Mouse (Mus musculus): Measurements from ENCODE around the gene Gimap7.

Gimap7 gene

GRCm38 (mm10) chr6:48740501-48741169, 22.2 kb downstream of the Gimap7 start:
- no peak for DNase-seq (ENCODE audit: low read depth, low spot score)

DNA sequence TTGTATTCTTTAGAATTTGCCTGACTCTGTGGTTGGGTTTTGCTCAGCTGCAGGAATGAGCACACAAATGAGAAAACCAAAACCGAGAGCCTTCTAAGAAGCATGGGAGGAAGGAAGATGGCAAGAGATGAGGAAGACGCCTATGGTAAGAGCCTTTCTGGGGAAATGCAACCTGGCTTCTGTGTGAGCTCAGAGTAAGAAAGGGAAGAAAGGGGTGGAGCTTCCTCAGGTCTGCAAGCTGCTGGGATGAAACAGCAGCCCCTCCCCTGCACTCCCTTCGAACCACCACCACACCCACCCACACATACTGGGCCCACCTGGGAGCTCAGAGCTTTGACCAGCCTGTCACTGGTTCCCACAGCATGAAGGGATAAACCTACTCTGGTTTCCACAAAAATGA, 22.9 kb downstream of the Gimap7 start:
- no peak for DNase-seq (ENCODE audit: low read depth, low spot score)

- DNase-seq (ENCODE audit: low read depth, low spot score), result no peak
These were observed 23.3 kb downstream of the Gimap7 start for GRCm38 (mm10) chr6:48741711-48742206.

DNA sequence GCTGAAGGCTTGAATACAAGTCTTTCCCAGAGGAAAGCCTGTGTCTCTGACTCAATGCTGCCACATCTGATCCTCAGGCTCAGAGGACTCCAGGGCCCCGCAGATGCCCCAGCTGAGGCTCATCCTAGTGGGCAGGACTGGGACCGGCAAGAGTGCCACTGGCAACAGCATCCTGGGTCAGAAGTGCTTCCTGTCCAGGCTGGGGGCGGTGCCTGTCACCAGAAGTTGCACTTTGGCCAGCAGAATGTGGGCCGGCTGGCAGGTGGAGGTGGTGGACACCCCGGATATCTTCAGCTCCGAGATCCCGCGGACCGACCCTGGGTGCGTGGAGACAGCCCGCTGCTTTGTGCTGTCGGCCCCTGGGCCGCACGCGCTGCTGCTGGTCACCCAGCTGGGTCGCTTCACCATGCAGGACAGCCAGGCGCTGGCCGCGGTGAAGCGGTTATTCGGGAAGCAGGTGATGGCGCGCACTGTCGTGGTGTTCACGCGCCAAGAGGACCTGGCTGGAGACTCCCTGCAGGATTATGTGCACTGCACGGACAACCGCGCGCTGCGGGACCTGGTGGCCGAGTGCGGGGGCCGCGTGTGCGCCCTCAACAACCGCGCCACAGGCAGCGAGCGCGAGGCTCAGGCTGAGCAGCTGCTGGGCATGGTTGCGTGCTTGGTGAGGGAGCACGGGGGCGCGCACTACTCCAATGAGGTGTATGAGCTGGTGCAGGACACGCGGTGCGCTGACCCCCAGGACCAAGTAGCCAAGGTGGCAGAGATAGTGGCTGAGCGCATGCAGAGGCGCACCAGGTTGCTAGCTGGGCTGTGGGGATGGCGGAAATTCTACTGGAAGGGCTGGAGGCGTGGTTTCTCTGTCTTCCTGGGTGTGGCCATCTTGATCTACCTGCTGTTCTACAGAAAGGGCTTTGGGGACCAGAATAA, 24.3 kb downstream of the Gimap7 start:
- no peak for DNase-seq (ENCODE audit: low read depth, low spot score)

DNA sequence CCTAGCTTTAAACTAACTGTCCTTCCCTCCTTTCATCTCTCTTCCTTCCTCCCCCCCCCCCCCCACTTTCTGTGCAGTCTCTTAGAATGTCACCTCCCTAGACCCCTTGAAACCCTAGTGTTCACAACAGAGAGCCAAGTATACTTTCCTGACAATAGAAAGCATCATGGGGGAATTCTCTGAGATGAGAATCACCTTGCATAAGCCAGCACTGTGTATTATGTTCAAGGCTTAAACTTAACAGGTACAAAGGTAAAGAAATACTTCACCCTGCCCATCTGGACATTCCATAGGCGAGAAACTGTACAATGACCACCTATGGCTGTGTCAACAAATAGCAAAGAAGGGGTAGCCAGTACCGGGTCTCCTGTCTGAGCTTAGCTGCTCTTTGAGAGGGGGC, 27.1 kb downstream of the Gimap7 start:
- no peak for DNase-seq (ENCODE audit: low read depth, low spot score)

DNA sequence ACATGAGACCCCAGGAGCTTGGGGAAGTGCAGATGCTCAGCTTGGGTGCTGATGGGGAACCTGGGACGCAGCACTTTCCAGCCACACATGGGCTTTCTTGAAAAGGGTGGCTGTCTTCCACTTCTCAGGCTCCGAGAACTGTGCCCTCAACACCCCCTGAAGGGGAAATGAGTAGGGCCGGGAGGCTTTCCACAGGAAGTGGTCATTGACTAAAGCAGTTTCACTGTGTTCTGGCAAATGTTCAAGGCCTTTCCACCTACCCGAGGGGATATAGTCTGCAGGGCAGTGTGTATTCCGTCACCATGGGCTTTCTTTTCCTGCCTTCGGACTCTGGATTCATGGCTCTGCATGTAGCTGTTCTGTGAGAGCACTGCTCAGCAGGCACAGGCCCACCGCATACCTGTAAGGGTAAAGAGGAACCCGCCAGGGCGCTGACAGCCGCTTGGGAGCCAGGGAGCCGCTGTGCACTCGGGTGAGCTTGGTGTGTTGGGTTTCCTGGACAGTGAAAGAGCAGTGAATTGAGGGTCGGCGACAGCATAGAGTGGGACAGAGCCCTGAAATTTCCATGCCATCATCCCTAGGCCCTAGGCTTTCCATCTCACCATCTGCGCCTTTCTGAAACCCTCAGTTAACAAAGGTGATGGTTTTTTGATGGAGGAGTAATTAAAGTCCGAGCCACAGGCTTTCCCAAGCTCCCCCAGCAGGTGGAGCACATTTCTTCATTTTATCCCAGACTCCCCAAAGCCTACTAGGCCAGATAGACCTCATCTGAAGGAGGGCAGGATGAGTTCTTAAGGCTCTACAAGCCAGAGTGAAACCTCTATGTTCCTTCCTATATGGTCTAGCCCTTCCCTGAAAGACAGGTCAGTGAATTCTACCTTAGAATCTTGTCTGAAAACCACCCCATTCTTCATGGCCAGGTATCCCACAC, 27.8 kb downstream of the Gimap7 start, which contains the start of gene Gimap5:
Gimap5 (plus strand) TSS at position 239 of the 931 bp plus-strand sequence.
- no peak for DNase-seq (ENCODE audit: low read depth, low spot score)

GRCm38 (mm10) chr6:48747091-48747966, 28.9 kb downstream of the Gimap7 start:
- no peak for DNase-seq (ENCODE audit: low read depth, low spot score)

DNA sequence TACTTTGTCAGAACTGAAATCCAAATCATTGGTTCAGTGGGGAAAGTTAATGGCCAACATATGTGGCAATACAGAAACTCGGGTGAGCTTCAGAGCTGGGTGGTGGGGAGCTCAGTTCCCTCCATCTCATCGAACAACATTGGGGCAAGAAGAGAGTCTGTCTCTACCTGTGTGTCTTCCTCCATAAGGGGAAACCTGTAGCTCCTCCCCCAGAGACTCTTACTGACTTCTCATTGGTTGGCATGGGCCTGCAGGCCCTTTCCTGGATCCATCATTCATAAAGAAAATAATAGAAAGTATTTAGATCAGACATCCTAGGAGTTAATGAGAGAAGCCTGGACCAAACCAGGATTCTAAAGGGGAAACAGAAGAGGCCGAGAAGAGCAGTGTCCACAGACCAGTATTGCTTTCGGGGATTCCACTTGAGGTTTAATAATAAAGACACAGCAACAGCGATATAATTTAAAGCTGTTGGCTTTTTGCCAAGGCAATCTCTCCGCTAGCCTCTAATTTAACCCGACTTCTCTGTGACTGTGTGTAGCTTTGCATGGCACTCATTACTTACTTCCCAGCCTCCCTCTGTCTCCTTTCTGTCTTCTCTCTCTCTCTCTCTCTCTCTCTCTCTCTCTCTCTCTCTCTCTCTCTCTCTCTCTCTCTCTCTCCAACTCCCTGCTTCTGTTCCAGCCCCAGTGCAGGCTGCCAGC, 45.3 kb downstream of the Gimap7 start:
- no peak for DNase-seq (ENCODE audit: low read depth, low spot score)

DNA sequence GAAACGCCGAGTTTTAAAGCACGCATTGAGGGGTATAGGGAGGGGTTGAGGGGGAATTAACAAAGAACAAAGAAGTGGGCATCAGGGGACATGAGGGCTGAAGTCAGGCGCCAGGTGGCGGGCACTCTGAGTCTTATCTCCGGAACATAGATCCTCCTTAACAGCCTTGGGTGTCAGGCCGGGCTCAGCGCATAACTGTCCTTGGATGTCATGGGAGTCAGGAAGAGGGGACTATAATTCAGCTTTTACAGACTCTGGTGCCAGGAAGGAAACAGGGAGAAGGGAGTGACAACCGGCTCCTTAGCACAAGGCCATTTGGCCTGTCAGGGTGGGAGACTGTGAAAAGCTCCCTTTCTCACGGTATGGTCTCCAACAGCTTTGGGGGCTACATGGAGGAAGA, 46.1 kb downstream of the Gimap7 start:
- no peak for DNase-seq (ENCODE audit: low read depth, low spot score)

- no peak for DNase-seq (ENCODE audit: low read depth, low spot score)
These were observed 49.9 kb downstream of the Gimap7 start for GRCm38 (mm10) chr6:48768178-48768869.

GRCm38 (mm10) chr6:48768933-48769332, 50.5 kb downstream of the Gimap7 start:
- no peak for DNase-seq (ENCODE audit: low read depth, low spot score)

GRCm38 (mm10) chr6:48770696-48771095, 52.3 kb downstream of the Gimap7 start, which contains the start of gene Gimap3:
TSS of gene Gimap3 (minus strand) at chr6:48770851.
- no peak for DNase-seq (ENCODE audit: low read depth, low spot score)

- DNase-seq (ENCODE audit: low read depth, low spot score), result no peak
These were observed 53.6 kb downstream of the Gimap7 start for GRCm38 (mm10) chr6:48772030-48772429.

Measured in c-Kit-negative CD71-positive TER-119-positive erythroid progenitor cells, embryonic 14.5 days (primary cell).